Mouse (Mus musculus) lung, postnatal 0 days (tissue): ENCODE measurements around the gene Car11.

Experiments used
- CTCF ChIP-seq: IDR thresholded peaks from 2 replicates; pipeline ENCODE4 v1.5.1; 2016; ENCODE audit warnings: antibody characterized with exemption, mild to moderate bottlenecking
- EP300 ChIP-seq: IDR thresholded peaks from 2 replicates; pipeline ENCODE4 v1.6.1; 2016; ENCODE audit warnings: antibody characterized with exemption, mild to moderate bottlenecking, control low read depth

- TF ChIP-seq CTCF: no peak
- TF ChIP-seq EP300: no peak
Observed at GRCm38 (mm10) chr7:45704046-45704559, 4.5 kb downstream of the Car11 start.
